Comparison of ENCODE assay signal across 8 mouse cellular contexts in genomic region chr4:137729155-137729855, GRCm38 (mm10).
DNase-seq lines count a peak whose midpoint lies in the region; ATAC-seq and TF ChIP-seq lines count a peak whose summit lies in the region.

No protein-coding gene starts in this region.

- H3K27ac ChIP-seq in testis, adult 2 months (ENCODE audit: control insufficient read depth, insufficient read depth, low read depth, low read length): no peak overlapping the region
- H3K27ac ChIP-seq in limb, embryonic 14.5 days (replicated peaks; ENCODE audit: low read depth, low read length): no peak overlapping the region
- H3K27ac ChIP-seq in stomach, postnatal 0 days (replicated peaks): no peak overlapping the region

- no peaks in the 10 kb centered on the region for H3K9me3 ChIP-seq in limb, embryonic 14.5 days (ENCODE audit: control insufficient read depth, low read length)
- no peaks in the 10 kb centered on the region for H3K9me3 ChIP-seq in stomach, postnatal 0 days (ENCODE audit: control insufficient read depth, low read length)

- TF ChIP-seq EP300 in stomach, postnatal 0 days (optimal IDR thresholded peaks at IDR 0.05): no peak

- peaks cover 11% of the 10 kb centered on the region for H3K4me1 ChIP-seq in testis, adult 2 months (ENCODE audit: control insufficient read depth, insufficient read depth, low read length)
- 0 out of 2 replicates have a peak, but pooled peaks cover 6% of the 10 kb centered on the region for H3K4me1 ChIP-seq in limb, embryonic 14.5 days (ENCODE audit: control insufficient read depth, insufficient read depth, low read length)
- no peaks in the 10 kb centered on the region for H3K4me1 ChIP-seq in stomach, postnatal 0 days (replicated peaks; ENCODE audit: control insufficient read depth, insufficient read depth)

- H3K4me3 ChIP-seq in testis, adult 2 months (ENCODE audit: control insufficient read depth, low read depth, low read length): peak overlapping the region; percentile 71
- H3K4me3 ChIP-seq in limb, embryonic 14.5 days (replicated peaks; ENCODE audit: low read length): no peak overlapping the region
- no peak overlapping the region; the same call in 1 of the 2 replicates for H3K4me3 ChIP-seq in stomach, postnatal 0 days (ENCODE audit: low read depth, low read length)

- H3K36me3 ChIP-seq in testis, adult 2 months (ENCODE audit: control insufficient read depth, insufficient read depth, low read length): no peaks in the 10 kb centered on the region
- no peaks in the 10 kb centered on the region for H3K36me3 ChIP-seq in limb, embryonic 14.5 days (ENCODE audit: control insufficient read depth, insufficient read depth, low read length)
- no peaks in the 10 kb centered on the region for H3K36me3 ChIP-seq in stomach, postnatal 0 days (ENCODE audit: control insufficient read depth, insufficient read depth, low read length)

- WGBS in limb, embryonic 14.5 days: 39% methylated on average over 15 of the region's 24 CpGs
- 30% methylated on average over 24 of the region's 24 CpGs for WGBS in stomach, postnatal 0 days

- H3K27me3 ChIP-seq in testis, adult 2 months (ENCODE audit: control insufficient read depth, insufficient read depth, low read length): no peaks in the 10 kb centered on the region
- peaks cover 23% of the 10 kb centered on the region for H3K27me3 ChIP-seq in limb, embryonic 14.5 days (ENCODE audit: control insufficient read depth, insufficient read depth, low read length)
- H3K27me3 ChIP-seq in stomach, postnatal 0 days (ENCODE audit: control insufficient read depth, insufficient read depth, low read length): peaks cover 5% of the 10 kb centered on the region; the same call in 1 of the 2 replicates

- peak; percentile 86 for DNase-seq in heart, adult 11 months
- DNase-seq in heart, adult 8-10 months (ENCODE audit: low spot score): no peak
- DNase-seq in testis, postnatal 14 days (ENCODE audit: low spot score): no peak
- no peak for DNase-seq in limb, embryonic 14.5 days (ENCODE audit: low spot score)
- DNase-seq in stomach, postnatal 0 days (ENCODE audit: low spot score): peak; percentile 19
- no peak for DNase-seq in layer of hippocampus, postnatal 10 days (ENCODE audit: low spot score in 2 of 2)
- no peak for DNase-seq in left cerebral cortex, adult 18-20 months (ENCODE audit: low spot score in 2 of 2)

- ATAC-seq in limb, embryonic 14.5 days (ENCODE audit: low FRiP score, low read depth): no peak
- no peak for ATAC-seq in stomach, postnatal 0 days (ENCODE audit: low FRiP score, low TSS enrichment)

- no peak overlapping the region for H3K9ac ChIP-seq in limb, embryonic 14.5 days (ENCODE audit: low read depth, low read length, severe bottlenecking)
- no peak overlapping the region for H3K9ac ChIP-seq in stomach, postnatal 0 days (ENCODE audit: low read length)

- H3K4me2 ChIP-seq in limb, embryonic 14.5 days (replicated peaks; ENCODE audit: low read depth, low read length, severe bottlenecking): 0 out of 2 replicates have a peak overlapping the region, but pooled peaks have one; percentile 15
- H3K4me2 ChIP-seq in stomach, postnatal 0 days (replicated peaks; ENCODE audit: low read depth): no peak overlapping the region

- TF ChIP-seq POLR2A in testis, adult 2 months (IDR thresholded peaks at IDR 0.05; ENCODE audit: control insufficient read depth, low read depth, low read length): no peak
- TF ChIP-seq POLR2A in limb, embryonic 14.5 days (IDR thresholded peaks at IDR 0.05; ENCODE audit: borderline replicate concordance, extremely low read depth, insufficient read depth, insufficient read length): no peak

- no peak for TF ChIP-seq CTCF in testis, adult 2 months (IDR thresholded peaks at IDR 0.05; ENCODE audit: control insufficient read depth, insufficient read depth, insufficient replicate concordance, low read depth, low read length)
- TF ChIP-seq CTCF in stomach, postnatal 0 days (IDR thresholded peaks at IDR 0.05; ENCODE audit: low read depth): no peak

Comparison
In these comparisons a context has a peak if more than half of its experiments do, and no peak if none do; other contexts are left out.
1. DNase-seq: peak in heart, adult 11 months (single experiment) and stomach, postnatal 0 days (single experiment); none in heart, adult 8-10 months (single experiment), testis, postnatal 14 days (single experiment), limb, embryonic 14.5 days (single experiment), layer of hippocampus, postnatal 10 days (0 of 2) and left cerebral cortex, adult 18-20 months (0 of 2).